In the genomic region with DNA sequence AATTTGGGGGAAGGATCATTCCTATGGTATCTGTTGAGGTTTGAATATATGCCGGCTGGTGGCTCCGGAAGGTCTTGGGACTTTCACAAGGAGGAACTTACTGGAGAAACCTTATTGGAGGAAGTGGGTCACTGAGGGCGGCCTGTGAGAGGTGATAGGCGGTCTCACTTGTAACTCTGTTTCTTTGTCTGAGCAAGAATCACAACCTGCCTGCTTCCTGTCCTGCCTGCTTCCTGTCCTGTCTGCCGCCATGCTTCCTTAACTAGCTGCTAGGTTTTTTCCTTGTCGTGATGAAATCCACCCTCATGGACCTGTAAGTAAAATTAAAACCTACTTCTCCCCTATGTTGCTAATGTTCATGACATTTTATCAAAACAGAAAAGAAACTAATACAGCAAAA, we compare ENCODE assay signal across 8 mouse cellular contexts. TPM values are rescaled to one million over a fixed set of nuclear protein-coding genes. Genes with fewer than 3 reads are reported as not detected.
DNase-seq lines count a peak whose midpoint lies in the region; ATAC-seq and TF ChIP-seq lines count a peak whose summit lies in the region.

No protein-coding gene starts in this region.

- 0 out of 2 replicates have a peak overlapping the region, but pooled peaks have one; percentile 2 for H3K4me2 ChIP-seq in intestine, postnatal 0 days (replicated peaks; ENCODE audit: low read depth)
- H3K4me2 ChIP-seq in intestine, embryonic 15.5 days (replicated peaks): no peak overlapping the region
- H3K4me2 ChIP-seq in forebrain, postnatal 0 days (ENCODE audit: low read depth): no peak overlapping the region

- peak; percentile 74 for DNase-seq in MEL-GATA-1-ER (ENCODE audit: extremely low read depth, low read depth)
- peak; percentile 85 for DNase-seq in induced T-regulatory cell, adult 2 months (ENCODE audit: low read depth)
- DNase-seq in naive thymus-derived CD4-positive, alpha-beta T cell, adult 2 months (ENCODE audit: low read depth): peak; percentile 68
- DNase-seq in forebrain, postnatal 0 days: no peak
- no peak for DNase-seq in frontal cortex, postnatal 25 days (ENCODE audit: low spot score in 2 of 2)
- no peak for DNase-seq in urinary bladder, postnatal 10 days (ENCODE audit: low spot score)

- no peak for TF ChIP-seq CTCF in intestine, postnatal 0 days (IDR thresholded peaks at IDR 0.05; ENCODE audit: low read depth)
- no peak for TF ChIP-seq CTCF in forebrain, postnatal 0 days (IDR thresholded peaks at IDR 0.05; ENCODE audit: low read depth)

- H3K4me3 ChIP-seq in intestine, postnatal 0 days (ENCODE audit: low read depth, low read length): no peak overlapping the region
- no peak overlapping the region for H3K4me3 ChIP-seq in intestine, embryonic 15.5 days (replicated peaks)
- no peak overlapping the region for H3K4me3 ChIP-seq in forebrain, postnatal 0 days (ENCODE audit: low read depth, low read length)

- ATAC-seq in intestine, postnatal 0 days: no peak
- ATAC-seq in intestine, embryonic 15.5 days: no peak
- no peak for ATAC-seq in forebrain, postnatal 0 days

- 76% methylated on average over 6 of the region's 6 CpGs for WGBS in intestine, postnatal 0 days
- 82% methylated on average over 6 of the region's 6 CpGs for WGBS in intestine, embryonic 15.5 days
- 88% methylated on average over 6 of the region's 6 CpGs for WGBS in forebrain, postnatal 0 days

- H3K9me3 ChIP-seq in intestine, postnatal 0 days (ENCODE audit: control insufficient read depth): no peaks in the 10 kb centered on the region
- H3K9me3 ChIP-seq in intestine, embryonic 15.5 days: no peaks in the 10 kb centered on the region
- no peaks in the 10 kb centered on the region for H3K9me3 ChIP-seq in forebrain, postnatal 0 days (ENCODE audit: low read length)

- no peak overlapping the region for H3K27ac ChIP-seq in intestine, postnatal 0 days (ENCODE audit: low read depth, low read length)
- H3K27ac ChIP-seq in intestine, embryonic 15.5 days: no peak overlapping the region
- H3K27ac ChIP-seq in forebrain, postnatal 0 days (ENCODE audit: low read depth, low read length): no peak overlapping the region

- no peaks in the 10 kb centered on the region for H3K27me3 ChIP-seq in intestine, postnatal 0 days (replicated peaks; ENCODE audit: control insufficient read depth, insufficient read depth, low read length)
- H3K27me3 ChIP-seq in intestine, embryonic 15.5 days (replicated peaks): no peaks in the 10 kb centered on the region
- H3K27me3 ChIP-seq in forebrain, postnatal 0 days (ENCODE audit: insufficient read depth, low read length): no peaks in the 10 kb centered on the region

- no peak overlapping the region for H3K9ac ChIP-seq in intestine, postnatal 0 days (ENCODE audit: low read depth, low read length)
- H3K9ac ChIP-seq in intestine, embryonic 15.5 days: no peak overlapping the region
- no peak overlapping the region for H3K9ac ChIP-seq in forebrain, postnatal 0 days

- no peaks in the 10 kb centered on the region for H3K4me1 ChIP-seq in intestine, postnatal 0 days (replicated peaks; ENCODE audit: control insufficient read depth, insufficient read depth, low read length)
- H3K4me1 ChIP-seq in intestine, embryonic 15.5 days (replicated peaks): no peaks in the 10 kb centered on the region
- no peaks in the 10 kb centered on the region for H3K4me1 ChIP-seq in forebrain, postnatal 0 days (ENCODE audit: insufficient read depth)

- H3K36me3 ChIP-seq in intestine, postnatal 0 days (ENCODE audit: control insufficient read depth, insufficient read depth): no peaks in the 10 kb centered on the region
- H3K36me3 ChIP-seq in intestine, embryonic 15.5 days: no peaks in the 10 kb centered on the region
- no peaks in the 10 kb centered on the region for H3K36me3 ChIP-seq in forebrain, postnatal 0 days (ENCODE audit: insufficient read depth)

RNA-seq across cellular contexts. Expression of a gene that starts 52.9 kb away (rescaled TPM):
- 0.85 and 1.2 TPM in 2 replicates for polyA plus RNA-seq in intestine, postnatal 0 days (2015; fragmentation: Nextera tagmentation; extraction: Ambion mirVana)
- polyA plus RNA-seq in intestine, embryonic 15.5 days (2015; fragmentation: Nextera tagmentation; extraction: Ambion mirVana): 2.2 and 2.4 TPM in 2 replicates
- 278 and 354 TPM in 2 replicates for total RNA-seq in forebrain, postnatal 0 days (2014; rRNA removed)
- polyA plus RNA-seq in forebrain, postnatal 0 days (2015; fragmentation: Nextera tagmentation; extraction: Ambion mirVana): 25.6 and 41.0 TPM in 2 replicates

Comparison
In these comparisons a context has a peak if more than half of its experiments do, and no peak if none do; other contexts are left out.
1. DNase-seq: peak in MEL-GATA-1-ER (single experiment), induced T-regulatory cell, adult 2 months (single experiment) and naive thymus-derived CD4-positive, alpha-beta T cell, adult 2 months (single experiment); none in forebrain, postnatal 0 days (single experiment), frontal cortex, postnatal 25 days (0 of 2) and urinary bladder, postnatal 10 days (single experiment).